Mouse (Mus musculus): ENCODE data around the gene Depdc7. TPM values are rescaled to one million over a fixed set of nuclear protein-coding genes. Genes with fewer than 3 reads are reported as not detected.

Depdc7 gene
- polyA plus RNA-seq, 1 experiment from 2014 or later, result 14.8 TPM

- H3K9me3 ChIP-seq (replicated peaks; ENCODE audit: control insufficient read depth, low read length), result no peaks in the 10 kb centered on the region
- no peak overlapping the region for H3K4me2 ChIP-seq (ENCODE audit: low read depth, low read length)
- H3K4me1 ChIP-seq (ENCODE audit: control insufficient read depth, insufficient read depth, low read length), result no peaks in the 10 kb centered on the region
- no peak for ATAC-seq (ENCODE audit: insufficient read depth, low FRiP score)
- no peak overlapping the region for H3K9ac ChIP-seq (ENCODE audit: low read length)
- no peak overlapping the region for H3K27ac ChIP-seq (ENCODE audit: low read length)
- 57% methylated on average over 3 of the region's 3 CpGs for WGBS
- no peak overlapping the region for H3K4me3 ChIP-seq (replicated peaks; ENCODE audit: low read length)
- no peaks in the 10 kb centered on the region for H3K36me3 ChIP-seq (ENCODE audit: control insufficient read depth, insufficient read depth, low read length)
- H3K27me3 ChIP-seq (ENCODE audit: control insufficient read depth, insufficient read depth, low read length), result no peaks in the 10 kb centered on the region
Observed at GRCm38 (mm10) chr2:104687261-104687660, 55.4 kb downstream of the Depdc7 start.

DNA sequence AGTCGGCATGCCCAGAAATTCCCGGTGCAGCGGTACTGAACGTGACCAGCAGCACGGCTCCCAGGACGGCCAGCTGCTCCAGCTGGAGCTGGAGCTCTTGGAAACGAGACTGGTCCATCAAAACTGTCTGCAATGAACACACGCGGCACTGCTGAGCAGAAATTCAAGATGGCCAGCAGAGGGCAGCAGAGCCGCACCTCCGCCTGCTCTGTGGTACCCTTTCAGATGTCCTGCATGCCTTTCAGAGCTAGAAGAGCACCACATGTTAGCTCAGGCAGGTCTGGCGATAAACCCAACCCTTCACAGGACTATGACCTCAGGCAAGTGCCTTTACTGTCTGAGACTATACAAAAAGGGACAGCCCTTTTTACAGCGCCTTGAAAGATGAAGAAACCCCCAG, 57.3 kb downstream of the Depdc7 start:
- H3K4me3 ChIP-seq (replicated peaks; ENCODE audit: low read length), result no peak overlapping the region
- H3K27me3 ChIP-seq (ENCODE audit: control insufficient read depth, insufficient read depth, low read length), result no peaks in the 10 kb centered on the region
- H3K9ac ChIP-seq (ENCODE audit: low read length), result no peak overlapping the region
- no peaks in the 10 kb centered on the region for H3K4me1 ChIP-seq (ENCODE audit: control insufficient read depth, insufficient read depth, low read length)
- peak; percentile 86 for ATAC-seq (ENCODE audit: insufficient read depth, low FRiP score)
- H3K36me3 ChIP-seq (ENCODE audit: control insufficient read depth, insufficient read depth, low read length), result no peaks in the 10 kb centered on the region
- H3K27ac ChIP-seq (ENCODE audit: low read length), result no peak overlapping the region
- H3K4me2 ChIP-seq (ENCODE audit: low read depth, low read length), result no peak overlapping the region
- WGBS, result 6% methylated on average over 13 of the region's 13 CpGs
- no peaks in the 10 kb centered on the region for H3K9me3 ChIP-seq (replicated peaks; ENCODE audit: control insufficient read depth, low read length)

DNA sequence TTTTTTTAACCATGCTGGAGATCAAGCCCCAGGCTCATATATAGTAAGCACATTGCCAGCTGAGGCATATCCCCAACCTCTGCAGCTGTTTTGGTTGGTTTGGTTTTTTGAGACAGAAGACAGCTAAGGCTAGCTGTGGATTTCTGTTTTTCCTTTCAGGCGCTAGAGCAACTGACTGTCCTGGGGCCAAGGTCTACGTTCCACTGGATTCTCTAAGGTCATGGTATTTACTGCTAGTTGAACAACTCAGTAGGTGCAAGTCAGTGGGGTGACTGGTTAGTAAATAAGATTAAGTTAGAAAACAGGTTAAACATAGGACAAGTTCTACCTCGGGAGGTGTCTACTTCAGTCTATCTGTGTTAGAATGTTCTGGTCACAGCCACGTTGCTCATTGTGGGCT, 57.9 kb downstream of the Depdc7 start:
- H3K36me3 ChIP-seq (ENCODE audit: control insufficient read depth, insufficient read depth, low read length), result no peaks in the 10 kb centered on the region
- 86% methylated on average over 4 of the region's 4 CpGs for WGBS
- H3K27me3 ChIP-seq (ENCODE audit: control insufficient read depth, insufficient read depth, low read length), result no peaks in the 10 kb centered on the region
- H3K4me3 ChIP-seq (replicated peaks; ENCODE audit: low read length), result no peak overlapping the region
- H3K9me3 ChIP-seq (replicated peaks; ENCODE audit: control insufficient read depth, low read length), result no peaks in the 10 kb centered on the region
- no peak overlapping the region for H3K4me2 ChIP-seq (ENCODE audit: low read depth, low read length)
- H3K4me1 ChIP-seq (ENCODE audit: control insufficient read depth, insufficient read depth, low read length), result no peaks in the 10 kb centered on the region
- no peak overlapping the region for H3K27ac ChIP-seq (ENCODE audit: low read length)
- no peak for ATAC-seq (ENCODE audit: insufficient read depth, low FRiP score)
- no peak overlapping the region for H3K9ac ChIP-seq (ENCODE audit: low read length)

DNA sequence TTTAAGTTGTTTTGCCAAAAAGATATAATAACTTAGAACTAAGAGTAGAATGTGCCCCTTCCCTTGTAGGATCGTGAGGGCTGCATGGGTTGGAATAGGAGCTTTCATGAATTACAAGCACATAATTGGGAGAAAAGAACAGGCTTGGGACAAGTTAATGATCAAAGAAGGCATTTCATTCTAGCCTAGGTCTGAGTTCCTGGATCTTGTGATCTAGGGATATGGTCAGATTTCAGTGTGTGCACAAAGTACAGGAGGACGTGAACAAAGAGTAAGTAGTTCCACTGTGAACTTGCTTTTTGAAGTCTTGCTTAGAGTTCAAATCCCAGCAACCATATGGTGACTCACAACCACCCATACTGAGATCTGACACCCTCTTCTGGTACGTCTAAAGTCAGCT, 65.4 kb downstream of the Depdc7 start:
- no peaks in the 10 kb centered on the region for H3K27me3 ChIP-seq (ENCODE audit: control insufficient read depth, insufficient read depth, low read length)
- H3K9me3 ChIP-seq (replicated peaks; ENCODE audit: control insufficient read depth, low read length), result no peaks in the 10 kb centered on the region
- ATAC-seq (ENCODE audit: insufficient read depth, low FRiP score), result no peak
- WGBS, result 76% methylated on average over 3 of the region's 3 CpGs
- H3K36me3 ChIP-seq (ENCODE audit: control insufficient read depth, insufficient read depth, low read length), result no peaks in the 10 kb centered on the region
- no peak overlapping the region for H3K4me2 ChIP-seq (ENCODE audit: low read depth, low read length)
- H3K27ac ChIP-seq (ENCODE audit: low read length), result no peak overlapping the region
- H3K9ac ChIP-seq (ENCODE audit: low read length), result no peak overlapping the region
- H3K4me3 ChIP-seq (replicated peaks; ENCODE audit: low read length), result no peak overlapping the region
- H3K4me1 ChIP-seq (ENCODE audit: control insufficient read depth, insufficient read depth, low read length), result no peaks in the 10 kb centered on the region

Other genes with a start within 250 kb of the Depdc7 start
- 12.8 and 14.3 TPM in 2 replicates for gene Hipk3, start 248.4 kb downstream of the Depdc7 start, polyA plus RNA-seq (2015; fragmentation: Nextera tagmentation; extraction: Ambion mirVana)
- 58.3 and 61.6 TPM in 2 replicates for gene Cstf3, start 152.4 kb downstream of the Depdc7 start, polyA plus RNA-seq (2015; fragmentation: Nextera tagmentation; extraction: Ambion mirVana)
- 25.4 and 25.8 TPM in 2 replicates for gene Tcp11l1, start 30.7 kb downstream of the Depdc7 start, polyA plus RNA-seq (2015; fragmentation: Nextera tagmentation; extraction: Ambion mirVana)
- 0.19 and 0.20 TPM in 2 replicates for gene Pin1rt1, start 26.5 kb downstream of the Depdc7 start, polyA plus RNA-seq (2015; fragmentation: Nextera tagmentation; extraction: Ambion mirVana)
- gene Qser1, start 73.9 kb upstream of the Depdc7 start, polyA plus RNA-seq (2015; fragmentation: Nextera tagmentation; extraction: Ambion mirVana), result 7.2 TPM in 2 replicates
- 6.3 and 6.7 TPM in 2 replicates for gene Prrg4, start 107.0 kb upstream of the Depdc7 start, polyA plus RNA-seq (2015; fragmentation: Nextera tagmentation; extraction: Ambion mirVana)
- gene Ccdc73, start 124.9 kb upstream of the Depdc7 start, polyA plus RNA-seq (2015; fragmentation: Nextera tagmentation; extraction: Ambion mirVana), result 5.3 and 6.4 TPM in 2 replicates

All from stomach, embryonic 16.5 days (tissue).